Mouse (Mus musculus) cerebellum, adult 11-12 months (tissue): ENCODE results near the gene Spaca4.

Source experiments
- DNase-seq: peaks from one replicate; pipeline ENCODE4 v3.0.0; 2022

Spaca4 gene

DNA sequence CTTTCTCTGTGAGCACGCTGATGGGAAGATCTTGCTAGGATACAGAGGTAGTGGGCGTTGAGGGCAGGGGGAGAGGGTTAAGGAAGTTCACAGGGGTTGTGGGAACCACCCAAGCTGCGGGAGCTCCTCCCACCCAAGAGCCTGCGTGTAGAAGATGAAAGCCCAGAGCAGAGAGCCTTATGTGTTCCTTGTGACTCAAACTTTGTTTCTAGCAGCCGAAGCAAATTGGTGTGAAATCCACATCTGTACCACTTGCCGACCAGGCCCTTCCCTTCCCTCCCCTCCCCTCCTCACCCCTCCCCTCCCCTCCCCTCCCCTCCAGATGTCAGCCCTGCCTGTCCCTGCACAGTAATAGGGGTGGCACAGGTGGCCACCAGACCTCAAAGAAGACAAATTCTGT lies 30.5 kb downstream of the Spaca4 start:
- DNase-seq = no peak

- no peak for DNase-seq
These were observed 31.6 kb downstream of the Spaca4 start, which contains the start of gene Sec1 for GRCm38 (mm10) chr7:45693921-45694591. Gene Sec1 (minus strand): TSS chr7:45694402.

DNA sequence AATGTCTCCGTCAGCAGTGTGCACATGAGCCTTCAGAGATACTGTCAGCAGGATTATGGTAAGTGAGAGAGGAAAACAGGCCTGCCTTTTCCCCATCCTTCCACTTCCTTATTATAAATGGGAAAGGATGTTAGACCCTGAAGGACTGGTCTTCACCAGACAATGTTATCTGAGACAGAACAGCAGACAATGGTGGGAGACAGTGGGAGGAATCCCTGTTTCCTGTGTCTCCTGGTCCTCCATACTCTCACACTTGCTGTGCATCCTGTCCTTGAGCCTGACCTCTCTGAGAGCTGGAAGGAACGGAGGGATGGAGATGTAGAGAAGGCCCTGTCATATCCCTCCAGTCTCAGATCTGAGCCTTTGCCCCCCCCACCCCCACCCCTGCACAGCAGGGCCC lies 33.2 kb downstream of the Spaca4 start:
- no peak for DNase-seq

GRCm38 (mm10) chr7:45689800-45690199 lies 35.8 kb downstream of the Spaca4 start:
- no peak for DNase-seq

GRCm38 (mm10) chr7:45689099-45689498 lies 36.5 kb downstream of the Spaca4 start:
- no peak for DNase-seq

DNA sequence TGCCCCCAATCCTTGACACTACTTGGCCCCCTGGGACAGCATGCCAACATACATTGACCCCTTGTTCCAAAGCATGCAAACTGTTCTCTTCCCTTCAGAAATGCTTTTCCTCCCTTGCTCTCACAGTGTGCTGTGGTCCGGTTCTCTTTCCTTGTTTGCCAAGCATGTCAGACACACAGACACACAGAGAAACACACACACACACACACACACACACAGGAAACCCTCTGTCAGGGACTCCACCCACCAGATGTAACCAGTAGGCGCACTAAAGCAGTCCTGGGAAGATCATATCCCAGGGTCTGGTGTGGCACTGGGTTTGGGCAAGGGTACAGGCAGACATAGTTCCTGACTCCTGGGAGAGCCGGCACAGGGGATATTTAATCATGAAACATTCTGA lies 38.8 kb downstream of the Spaca4 start:
- DNase-seq = no peak

DNA sequence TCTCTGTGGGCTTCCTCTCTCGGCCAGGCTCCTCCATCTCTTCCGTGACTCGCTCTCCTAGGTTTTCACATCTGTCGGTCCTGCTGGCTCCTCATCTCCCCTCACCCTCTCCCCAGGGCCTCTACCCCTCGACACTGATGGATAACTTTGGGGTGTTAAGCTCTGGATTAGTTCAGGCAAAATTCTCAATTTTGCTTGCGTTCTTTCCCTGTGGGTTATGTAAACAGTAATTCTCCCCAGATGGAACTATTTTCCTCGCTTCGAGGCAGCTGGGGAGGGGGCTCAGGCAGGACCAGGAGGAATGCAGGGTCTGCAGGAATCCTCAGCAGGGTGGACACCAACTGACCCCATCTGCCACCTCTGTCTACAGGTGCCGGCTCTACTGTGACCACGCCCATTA lies 39.8 kb downstream of the Spaca4 start:
- DNase-seq = no peak

DNA sequence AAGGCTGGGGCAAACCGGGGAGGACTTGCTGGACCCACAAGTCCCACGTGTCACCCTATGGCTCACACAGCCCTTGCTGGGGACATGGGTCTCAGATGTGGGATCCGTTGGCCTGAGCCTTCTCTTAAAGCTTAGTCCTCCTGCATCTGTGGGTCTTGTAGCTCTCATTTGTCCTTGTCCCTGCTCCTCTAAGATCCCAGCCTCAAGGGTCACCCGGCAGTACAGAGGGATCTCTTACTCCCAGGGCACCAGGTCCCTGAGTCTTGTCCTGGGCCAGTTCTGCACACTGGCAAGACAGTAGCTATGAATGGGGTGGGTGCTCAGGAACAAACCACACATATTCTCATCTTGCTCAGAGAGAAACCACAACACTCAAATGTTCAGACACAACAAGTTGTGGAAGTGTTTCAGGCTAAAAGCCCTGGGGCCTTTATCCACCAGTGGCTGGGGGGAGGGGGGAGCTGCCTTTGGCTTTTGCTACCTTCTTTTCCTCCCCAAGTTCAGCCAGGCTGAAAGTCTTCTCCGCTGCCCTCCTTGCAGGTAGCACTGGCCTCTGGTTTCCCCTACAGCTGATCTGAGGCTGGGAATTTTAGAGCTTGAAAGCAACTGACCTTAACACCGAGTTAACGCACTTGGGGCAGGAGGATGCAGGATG lies 42.1 kb downstream of the Spaca4 start, which contains the start of gene Ntn5:
Ntn5 (plus strand) TSS at position 627 of the 655 bp plus-strand sequence.
- no peak for DNase-seq

DNA sequence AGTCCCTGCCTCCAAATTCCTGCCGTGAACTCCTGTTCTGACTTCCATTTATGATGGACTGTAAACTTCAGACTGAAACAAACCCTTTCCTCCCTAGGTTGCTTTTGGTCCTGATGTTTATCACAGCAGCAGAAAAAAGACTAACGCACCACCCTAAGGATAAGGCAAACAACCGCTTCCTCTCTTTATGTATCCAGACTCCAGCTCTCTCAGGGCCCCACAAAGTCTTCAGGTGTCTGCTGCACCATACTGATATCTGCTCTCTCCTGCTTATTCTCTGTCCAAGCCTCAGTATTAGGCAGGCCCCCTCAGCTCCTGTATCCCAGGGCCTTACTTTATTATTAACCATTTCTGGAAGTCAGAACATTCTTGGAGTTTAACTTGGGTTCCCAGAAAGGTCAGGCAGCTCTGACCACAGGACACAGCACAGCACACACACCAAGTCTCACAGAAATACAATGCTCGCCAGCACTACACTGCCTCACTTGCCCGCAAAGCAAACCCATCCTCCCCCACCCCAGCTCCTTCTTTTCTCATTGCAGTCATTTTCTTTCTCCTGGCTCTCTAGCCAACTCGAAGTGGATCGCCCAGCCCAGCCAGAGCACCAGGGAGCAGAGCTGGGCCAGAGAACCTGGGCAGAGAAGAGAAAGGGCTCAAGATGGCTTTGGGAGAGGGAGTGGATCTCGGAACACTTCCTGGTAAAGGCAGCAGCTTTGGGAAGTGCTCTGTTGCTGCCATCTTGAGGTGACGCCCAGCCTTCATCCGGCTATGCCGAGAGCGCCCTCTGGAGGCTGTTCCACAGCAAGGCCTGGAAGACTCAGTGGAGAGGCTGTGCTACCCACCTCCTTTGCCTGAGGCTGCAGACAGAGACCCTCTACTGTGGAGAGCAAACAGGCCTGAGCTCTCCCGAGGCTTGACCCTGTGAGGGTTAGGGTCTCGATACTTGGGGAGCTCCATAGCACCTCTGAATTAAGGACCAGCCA lies 43.2 kb downstream of the Spaca4 start:
- DNase-seq = peak; percentile 85

DNA sequence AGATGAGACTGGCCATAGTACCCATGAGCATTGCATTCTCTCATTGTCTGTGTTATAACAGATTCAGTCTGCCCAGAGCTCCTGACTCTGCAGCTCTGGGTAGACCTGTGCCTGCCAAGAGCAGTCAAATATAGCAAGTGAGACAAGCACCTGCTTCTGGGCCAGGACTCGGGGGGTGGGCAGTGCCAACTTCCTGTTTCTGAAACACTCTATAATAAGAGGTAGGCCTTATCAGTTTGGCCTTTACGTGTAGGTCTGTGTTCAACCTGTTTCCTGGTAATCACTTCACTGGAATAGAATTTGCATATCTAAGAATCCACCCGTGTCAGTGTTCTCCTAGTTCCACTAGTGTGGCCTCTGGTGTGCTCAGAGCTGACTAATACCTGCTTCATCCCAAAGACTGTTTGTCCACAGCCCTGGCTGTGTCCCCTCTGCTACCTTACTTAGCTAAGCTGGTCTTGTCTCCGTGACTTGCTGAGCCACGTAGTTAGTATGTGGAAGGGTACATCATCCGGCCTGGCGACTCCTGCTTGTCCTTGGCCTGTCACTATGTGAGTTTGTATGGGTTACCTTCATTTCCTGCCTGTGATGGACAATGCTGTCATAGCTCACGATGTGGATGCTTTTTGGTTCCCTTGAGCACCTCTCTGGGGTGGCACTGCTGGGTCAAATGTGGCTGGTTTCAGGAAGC lies 44.4 kb downstream of the Spaca4 start:
- peak; percentile 63 for DNase-seq

DNA sequence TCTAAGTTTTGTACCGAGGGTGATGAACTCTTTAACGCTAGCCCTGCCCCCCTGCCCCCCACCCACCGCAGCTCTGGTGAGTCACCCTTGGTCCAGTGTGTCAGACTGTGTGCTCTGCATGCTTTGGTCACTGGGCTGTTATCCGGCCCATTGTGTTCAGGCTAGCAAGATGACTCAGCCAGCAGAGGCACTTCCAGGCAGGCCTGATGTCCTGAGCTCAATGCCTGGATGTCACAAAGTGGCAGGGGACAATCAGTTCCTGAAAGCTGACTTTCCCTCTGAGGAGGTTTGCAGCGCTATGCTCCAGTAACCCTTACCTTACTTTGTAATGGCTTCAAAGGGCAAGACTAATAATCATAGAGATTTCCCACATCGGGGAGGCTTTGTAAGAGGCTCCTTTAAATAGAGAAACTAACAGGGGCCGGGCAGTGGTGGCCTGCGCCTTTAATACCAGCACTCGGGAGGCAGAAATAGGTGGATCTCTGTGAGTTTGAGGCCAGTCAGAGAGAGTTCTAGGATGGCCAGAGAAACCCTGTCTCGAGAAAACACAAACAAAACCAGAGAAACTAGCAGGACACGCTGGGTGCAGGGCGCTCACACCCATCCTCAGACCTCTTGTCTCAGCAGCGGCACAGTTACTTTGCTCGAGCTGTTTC lies 45.5 kb downstream of the Spaca4 start:
- no peak for DNase-seq

DNA sequence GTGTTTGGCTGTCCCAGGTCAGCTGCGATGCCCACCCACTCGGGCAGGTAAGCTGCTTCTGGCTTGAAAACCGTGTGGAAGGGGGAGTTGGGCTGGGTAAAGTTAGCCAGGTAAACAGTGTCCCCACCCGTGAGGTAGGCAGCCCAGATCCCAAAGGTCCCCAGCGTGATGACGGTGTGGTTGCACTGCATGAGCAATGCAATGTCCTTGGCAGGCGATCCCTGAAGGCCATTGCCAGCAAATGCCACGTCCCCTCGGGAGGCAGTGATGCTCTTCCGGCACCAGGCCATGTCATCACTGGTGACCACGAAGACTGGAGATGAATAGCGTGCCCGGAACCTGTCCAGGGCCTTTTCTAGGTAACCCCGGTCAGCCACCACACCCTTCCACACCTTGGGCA lies 47.1 kb downstream of the Spaca4 start:
- no peak for DNase-seq

GRCm38 (mm10) chr7:45677627-45678295 lies 47.9 kb downstream of the Spaca4 start:
- DNase-seq = no peak
